Mouse (Mus musculus) CH12.LX (cell line): ENCODE measurements at regions not wholly inside any gene's neighbourhood (a gene's known extent, or its start where the extent isn't known, plus 50 kb on each side); places are given as distances from the start of the nearest gene placed in this dataset.

Experiments
- BHLHE40 ChIP-seq: IDR thresholded peaks from 2 replicates; pipeline ENCODE4 v1.6.1; 2011; ENCODE audit warnings: mild to moderate bottlenecking, low read depth, low read length, improper control_type of control experiment
- CHD2 ChIP-seq: IDR thresholded peaks from 2 replicates; pipeline ENCODE4 v1.6.1; 2011; ENCODE audit warnings: low read length, improper control_type of control experiment
- CTCF ChIP-seq, 2 experiments: IDR thresholded peaks in 1 of 2; conservative IDR thresholded peaks in 1 of 2; 2 replicates each; pipeline ENCODE4 v1.5.1; 2011 to 2012; ENCODE audit warnings: low read depth in 2 of 2, low read length in 2 of 2, improper control_type of control experiment in 1 of 2, inconsistent platforms in 1 of 2, mild to moderate bottlenecking in 1 of 2, moderate library complexity in 1 of 2
- E2F4 ChIP-seq: IDR thresholded peaks from 2 replicates; pipeline ENCODE4 v1.6.1; 2011; ENCODE audit warnings: low read depth, low read length, improper control_type of control experiment; ENCODE audit not compliant: insufficient replicate concordance
- ELF1 ChIP-seq: IDR thresholded peaks from 2 replicates; pipeline ENCODE4 v1.6.1; 2014; ENCODE audit warnings: low read depth, mild to moderate bottlenecking, inconsistent platforms, low read length, improper control_type of control experiment
- EP300 ChIP-seq: IDR thresholded peaks from 2 replicates; pipeline ENCODE4 v1.6.1; 2011; ENCODE audit warnings: low read length, improper control_type of control experiment
- MAFK ChIP-seq: IDR thresholded peaks from 2 replicates; pipeline ENCODE4 v1.6.1; 2011; ENCODE audit warnings: low read length, improper control_type of control experiment; ENCODE audit not compliant: insufficient replicate concordance
- POLR2A ChIP-seq: IDR thresholded peaks from 2 replicates; pipeline ENCODE4 v1.6.1; 2011; ENCODE audit warnings: low read depth, mild to moderate bottlenecking, improper control_type of control experiment, low read length
- RAD21 ChIP-seq: IDR thresholded peaks from 2 replicates; pipeline ENCODE4 v1.6.1; 2011; ENCODE audit warnings: low read depth, mild to moderate bottlenecking, low read length, improper control_type of control experiment, moderate library complexity
- SIN3A ChIP-seq: IDR thresholded peaks from 2 replicates; pipeline ENCODE4 v1.6.1; 2012; ENCODE audit warnings: low read length, improper control_type of control experiment, inconsistent platforms
- USF2 ChIP-seq: conservative IDR thresholded peaks from 2 replicates; pipeline ENCODE4 v1.6.1; 2011; ENCODE audit warnings: low read depth, low read length, improper control_type of control experiment
- ZMIZ1 ChIP-seq: IDR thresholded peaks from 2 replicates; pipeline ENCODE4 v1.6.1; 2012; ENCODE audit warnings: low read depth, mild to moderate bottlenecking, inconsistent platforms, low read length, improper control_type of control experiment

GRCm38 (mm10) chr17:85927261-85927660, 217.7 kb downstream of the Srbd1 start:
- TF ChIP-seq RAD21 = no peak
- TF ChIP-seq BHLHE40 = no peak
- TF ChIP-seq CTCF (conservative IDR thresholded peaks at IDR 0.05 in 1 of 2, IDR thresholded peaks at IDR 0.05 in 1 of 2; ENCODE audit: low read depth in 2 of 2, low read length in 2 of 2) = no peak
- no peak for TF ChIP-seq POLR2A
- no peak for TF ChIP-seq ELF1
- TF ChIP-seq SIN3A = no peak
- TF ChIP-seq E2F4 = no peak
- no peak for TF ChIP-seq ZMIZ1
- no peak for TF ChIP-seq USF2
- no peak for TF ChIP-seq MAFK
- TF ChIP-seq EP300 = no peak
- no peak for TF ChIP-seq CHD2
